Mouse (Mus musculus) neural tube, embryonic 14.5 days (tissue): Measurements from ENCODE around the gene Rangap1. TPM values are rescaled to one million over a fixed set of nuclear protein-coding genes. Genes with fewer than 3 reads are reported as not detected.

Experiments used
- ATAC-seq: fragments of 200-750 bp; cut with Nextera tagmentation; 2 replicates; pipeline ENCODE4 v1.8.0; 2017; ENCODE audit warnings: low read depth, mild to moderate bottlenecking, moderate TSS enrichment, moderate library complexity
- H3K27ac ChIP-seq: fragments of 300-500 bp; sonication (generic); 2 replicates; pipeline ENCODE4 v1.5.1; 2014; ENCODE audit warnings: low read depth, mild to moderate bottlenecking, control low read depth, low read length, moderate library complexity, mixed read lengths
- H3K27me3 ChIP-seq: fragments of 300-500 bp; sonication (generic); 2 replicates; pipeline ENCODE4 v1.6.1; 2014; ENCODE audit warnings: low read length; ENCODE audit not compliant: control insufficient read depth, insufficient read depth
- H3K36me3 ChIP-seq: fragments of 300-500 bp; sonication (generic); 2 replicates; pipeline ENCODE4 v1.6.1; 2014; ENCODE audit warnings: low read length, mixed read lengths; ENCODE audit not compliant: control insufficient read depth, insufficient read depth
- H3K4me1 ChIP-seq: fragments of 300-500 bp; sonication (generic); 2 replicates; pipeline ENCODE4 v1.6.1; 2014; ENCODE audit warnings: low read length; ENCODE audit not compliant: control insufficient read depth, insufficient read depth
- H3K4me2 ChIP-seq: fragments of 300-500 bp; sonication (generic); 2 replicates; pipeline ENCODE4 v1.6.1; 2014; ENCODE audit warnings: mild to moderate bottlenecking, low read depth, low read length, control low read depth
- H3K4me3 ChIP-seq: fragments of 300-500 bp; sonication (generic); 2 replicates; pipeline ENCODE4 v1.5.1; 2014; ENCODE audit warnings: low read depth, low read length, control low read depth, mixed read lengths
- H3K9ac ChIP-seq: fragments of 300-500 bp; sonication (generic); replicated peaks from 2 replicates; pipeline ENCODE4 v1.6.1; 2014; ENCODE audit warnings: low read depth, mild to moderate bottlenecking, control low read depth, low read length, mixed read lengths
- H3K9me3 ChIP-seq: fragments of 300-500 bp; sonication (generic); 2 replicates; pipeline ENCODE4 v1.6.1; 2016; ENCODE audit warnings: low read length; ENCODE audit not compliant: control insufficient read depth
- WGBS: fragments of 180-500 bp; shearing (Covaris S2); extraction: QIAGEN DNeasy Blood & Tissue Kit; methylation state at CpG from one replicate; pipeline ENCODE4 v1.1.7; 2014; 5-methylcytosine and 5-hydroxymethylcytosine counted together
- polyA plus RNA-seq: library from polyadenylated mRNA; unstranded; fragments of >200 nt; fragmentation: Nextera tagmentation; extraction: Ambion mirVana; gene quantifications from 2 replicates; pipeline ENCODE4 v1.2.1, GENCODE M21; 2014

Rangap1 gene
- polyA plus RNA-seq, 1 experiment from 2014 or later, result 105 TPM

- Histone ChIP-seq H3K27me3 (no peaks in the 10 kb centered on the region), H3K9me3 (no peaks in the 10 kb centered on the region), H3K4me3 (peak overlapping the region; percentile 69), H3K36me3 (peaks cover 4% of the 10 kb centered on the region), H3K9ac (no peak overlapping the region), H3K27ac (no peak overlapping the region), H3K4me1 (no peaks in the 10 kb centered on the region), H3K4me2 (peak overlapping the region; percentile 57)
- 66% methylated on average over 10 of the region's 10 CpGs for WGBS
- no peak; the same call in 1 of the 2 replicates for ATAC-seq
These were observed 82.0 kb downstream of the Rangap1 start for GRCm38 (mm10) chr15:81663281-81663680.

- no peak overlapping the region for H3K27ac ChIP-seq
- no peak overlapping the region for H3K4me3 ChIP-seq
- H3K36me3 ChIP-seq, result no peaks in the 10 kb centered on the region
- 95% methylated on average over 2 of the region's 2 CpGs for WGBS
- no peaks in the 10 kb centered on the region for H3K4me1 ChIP-seq
- H3K9me3 ChIP-seq, result no peaks in the 10 kb centered on the region
- H3K9ac ChIP-seq, result no peak overlapping the region
- ATAC-seq, result no peak
- no peak overlapping the region for H3K4me2 ChIP-seq
- H3K27me3 ChIP-seq, result no peaks in the 10 kb centered on the region
These were observed 83.6 kb downstream of the Rangap1 start for GRCm38 (mm10) chr15:81661701-81662100.

Other genes with a start within 250 kb of the Rangap1 start
- 28.4 and 37.3 TPM in 2 replicates for gene Ep300, start 160.2 kb downstream of the Rangap1 start, polyA plus RNA-seq
- gene L3mbtl2, start 81.6 kb downstream of the Rangap1 start, polyA plus RNA-seq, result 25.0 and 26.8 TPM in 2 replicates
- gene Chadl, start 48.2 kb downstream of the Rangap1 start, polyA plus RNA-seq, result 19.9 and 32.3 TPM in 2 replicates
- 49.6 and 72.6 TPM in 2 replicates for gene Zc3h7b, start 473 bp downstream of the Rangap1 start, polyA plus RNA-seq
- 17.9 and 19.3 TPM in 2 replicates for gene Tef, start 56.9 kb upstream of the Rangap1 start, polyA plus RNA-seq
- gene Tob2, start 113.3 kb upstream of the Rangap1 start, polyA plus RNA-seq, result 12.4 and 13.4 TPM in 2 replicates
- gene Phf5a, start 126.4 kb upstream of the Rangap1 start, polyA plus RNA-seq, result 129 and 138 TPM in 2 replicates
- gene Aco2, start 126.8 kb upstream of the Rangap1 start, polyA plus RNA-seq, result 278 and 281 TPM in 2 replicates
- gene Polr3h, start 180.7 kb upstream of the Rangap1 start, polyA plus RNA-seq, result 88.1 and 98.4 TPM in 2 replicates
- 170 and 208 TPM in 2 replicates for gene Csdc2, start 191.2 kb upstream of the Rangap1 start, polyA plus RNA-seq
- gene Pmm1, start 215.4 kb upstream of the Rangap1 start, polyA plus RNA-seq, result 78.6 and 96.6 TPM in 2 replicates
- gene 1700029P11Rik, start 235.0 kb upstream of the Rangap1 start, polyA plus RNA-seq, result not detected in 2 replicates
- gene Xrcc6, start 242.3 kb upstream of the Rangap1 start, polyA plus RNA-seq, result 42.1 and 48.6 TPM in 2 replicates